Mouse (Mus musculus) gastrocnemius, postnatal 10 days (tissue): ENCODE data around the gene Col9a1. TPM values are rescaled to one million over a fixed set of nuclear protein-coding genes. Genes with fewer than 3 reads are reported as not detected.

ENCODE experiments used
- DNase-seq: peaks from one replicate; pipeline ENCODE4 v3.0.0; 2021; ENCODE audit warnings: mixed read lengths
- total RNA-seq, 2 experiments: library from RNA; stranded (reverse); gene quantifications; 2 replicates each; pipeline ENCODE4 v1.2.3; 2021

Gene Col9a1
- total RNA-seq, 2 experiments from 2014 or later: 0.47 to 0.86 TPM

GRCm38 (mm10) chr1:24222231-24222630, 44.8 kb downstream of the Col9a1 start:
- DNase-seq: no peak

- DNase-seq: no peak
Measured at GRCm38 (mm10) chr1:24222981-24223612, 45.7 kb downstream of the Col9a1 start.

GRCm38 (mm10) chr1:24225825-24226526, 48.6 kb downstream of the Col9a1 start:
- no peak for DNase-seq

GRCm38 (mm10) chr1:24226941-24227711, 49.7 kb downstream of the Col9a1 start:
- DNase-seq: no peak

- no peak for DNase-seq
Measured at GRCm38 (mm10) chr1:24229552-24229951, 52.1 kb downstream of the Col9a1 start.

- DNase-seq: no peak
Measured at GRCm38 (mm10) chr1:24230428-24230827, 53.0 kb downstream of the Col9a1 start.

GRCm38 (mm10) chr1:24231504-24232270, 54.3 kb downstream of the Col9a1 start:
- no peak for DNase-seq

- no peak for DNase-seq
Measured at GRCm38 (mm10) chr1:24236330-24236729, 58.9 kb downstream of the Col9a1 start.

- DNase-seq: no peak
Measured at GRCm38 (mm10) chr1:24240039-24240691, 62.8 kb downstream of the Col9a1 start.

GRCm38 (mm10) chr1:24244931-24245330, 67.5 kb downstream of the Col9a1 start:
- no peak for DNase-seq

- DNase-seq: no peak
Measured at GRCm38 (mm10) chr1:24245700-24246375, 68.4 kb downstream of the Col9a1 start.

- DNase-seq: no peak
Measured at GRCm38 (mm10) chr1:24248294-24249104, 71.1 kb downstream of the Col9a1 start.

GRCm38 (mm10) chr1:24249105-24249664, 71.8 kb downstream of the Col9a1 start:
- peak; percentile 16 for DNase-seq

GRCm38 (mm10) chr1:24257961-24258360, 80.6 kb downstream of the Col9a1 start:
- no peak for DNase-seq

GRCm38 (mm10) chr1:24259419-24259818, 82.0 kb downstream of the Col9a1 start:
- no peak for DNase-seq

GRCm38 (mm10) chr1:24261181-24261580, 83.8 kb downstream of the Col9a1 start:
- no peak for DNase-seq

GRCm38 (mm10) chr1:24267022-24267421, 89.6 kb downstream of the Col9a1 start:
- DNase-seq: no peak

- no peak for DNase-seq
Measured at GRCm38 (mm10) chr1:24286360-24286759, 109.0 kb downstream of the Col9a1 start.

GRCm38 (mm10) chr1:24292515-24292914, 115.1 kb downstream of the Col9a1 start:
- no peak for DNase-seq
